Mouse (Mus musculus) olfactory bulb, adult 2 months (tissue): ENCODE results near the gene Lama5.

ENCODE experiments used
- CTCF ChIP-seq: fragments of 200-500 bp; IDR thresholded peaks from 2 replicates; pipeline ENCODE4 v1.5.1; 2012; ENCODE audit warnings: low read depth, mild to moderate bottlenecking, low read length, moderate library complexity; ENCODE audit not compliant: insufficient read depth
- POLR2A ChIP-seq: fragments of 200-500 bp; IDR thresholded peaks from 2 replicates; pipeline ENCODE4 v1.6.1; 2012; ENCODE audit warnings: mild to moderate bottlenecking, low read depth, low read length, moderate library complexity; ENCODE audit not compliant: insufficient read depth

DNA sequence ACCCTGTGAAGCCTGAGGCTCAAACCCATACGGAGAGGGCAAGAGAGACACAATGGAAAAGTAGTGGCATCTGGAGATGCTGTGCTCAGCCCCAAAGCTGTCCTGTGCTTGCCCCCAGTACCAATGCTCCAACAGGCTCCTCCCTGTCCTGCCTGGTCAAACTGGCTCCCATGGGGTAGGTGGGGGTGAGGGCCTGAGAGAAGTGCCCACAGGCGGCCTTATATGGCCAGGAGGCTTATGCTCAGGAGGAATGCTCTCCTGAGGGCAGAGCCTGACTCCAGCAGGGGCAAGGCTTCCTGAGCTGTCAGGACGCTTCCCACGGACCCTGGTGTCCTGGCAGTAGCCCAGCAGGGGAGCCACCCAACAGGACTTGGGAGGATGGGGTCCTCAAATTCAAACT is 4.8 kb upstream of the Lama5 start:
- TF ChIP-seq POLR2A (no peak), CTCF (no peak)
